Mouse (Mus musculus) G1E (cell line): ENCODE results near the gene Hmga1b. TPM values are rescaled to one million over a fixed set of nuclear protein-coding genes. Genes with fewer than 3 reads are reported as not detected.
"Not testable (repeated sequence)": the region's sequence is repeated elsewhere in the genome, so short reads cannot be mapped to it uniquely, and the experiment has no call there.

ENCODE experiments used
- ATAC-seq: 2 replicates; pipeline ENCODE4 v1.8.0; 2016; ENCODE audit warnings: mild to moderate bottlenecking; ENCODE audit not compliant: insufficient number of reproducible peaks, poor library complexity, low FRiP score, severe bottlenecking; ENCODE audit errors: extremely low read depth
- DNase-seq: peaks from one replicate; pipeline ENCODE4 v3.0.0; 2012; ENCODE audit warnings: low spot score
- H3K27me3 ChIP-seq: 2 replicates; pipeline ENCODE4 v1.6.1; 2012; ENCODE audit warnings: mild to moderate bottlenecking, low read length, inconsistent platforms; ENCODE audit not compliant: insufficient read depth
- H3K36me3 ChIP-seq: replicated peaks from 2 replicates; pipeline ENCODE3; 2012; ENCODE audit warnings: mild to moderate bottlenecking, inconsistent platforms
- H3K4me1 ChIP-seq: 2 replicates; pipeline ENCODE4 v1.6.1; 2012; ENCODE audit warnings: low read depth, low read length, inconsistent platforms, mixed read lengths; ENCODE audit not compliant: insufficient read depth
- H3K4me3 ChIP-seq: 2 replicates; pipeline ENCODE4 v1.5.1; 2012; ENCODE audit warnings: low read depth, mild to moderate bottlenecking, inconsistent platforms, low read length, moderate library complexity, mixed read lengths
- H3K9me3 ChIP-seq: replicated peaks from 2 replicates; pipeline ENCODE4 v1.6.1; 2012; ENCODE audit warnings: inconsistent platforms
- CTCF ChIP-seq: IDR thresholded peaks from 2 replicates; pipeline ENCODE4 v1.5.1; 2012; ENCODE audit warnings: low read depth, low read length, inconsistent platforms, mixed read lengths
- GATA1 ChIP-seq: IDR thresholded peaks from 2 replicates; pipeline ENCODE4 v1.6.1; 2012; ENCODE audit warnings: borderline replicate concordance, low read length, inconsistent platforms, mixed read lengths
- GATA2 ChIP-seq: IDR thresholded peaks from 2 replicates; pipeline ENCODE4 v1.6.1; 2012; ENCODE audit warnings: low read depth, low read length, inconsistent platforms, borderline replicate concordance
- POLR2AphosphoS5 ChIP-seq: IDR thresholded peaks from 2 replicates; pipeline ENCODE4 v1.6.1; 2012; ENCODE audit warnings: low read depth, low read length, inconsistent platforms; ENCODE audit not compliant: insufficient replicate concordance
- TAL1 ChIP-seq: conservative IDR thresholded peaks from 2 replicates; pipeline ENCODE4 v1.6.1; 2012; ENCODE audit warnings: low read depth, low read length, inconsistent platforms, mixed read lengths
- polyA plus RNA-seq: library from polyadenylated mRNA; stranded (reverse); fragments of >175 nt; gene quantifications from 2 replicates; pipeline ENCODE4 v1.2.3, GENCODE M21; 2012
- total RNA-seq, 2 experiments: library from RNA; stranded (forward) in 1 of 2; stranded (reverse) in 1 of 2; fragments of 200-1000 nt in 1 of 2; fragments of >200 nt in 1 of 2; fragmentation: Nextera tagmentation in 1 of 2; gene quantifications; 2 replicates each; pipeline ENCODE4 v1.2.3; 2014 to 2017

Hmga1b gene
- total RNA-seq (2014; fragmentation: Nextera tagmentation) (568 and 661 TPM in 2 replicates), total RNA-seq (2017) (112 and 114 TPM in 2 replicates), polyA plus RNA-seq (2,501 and 3,141 TPM in 2 replicates)

DNA sequence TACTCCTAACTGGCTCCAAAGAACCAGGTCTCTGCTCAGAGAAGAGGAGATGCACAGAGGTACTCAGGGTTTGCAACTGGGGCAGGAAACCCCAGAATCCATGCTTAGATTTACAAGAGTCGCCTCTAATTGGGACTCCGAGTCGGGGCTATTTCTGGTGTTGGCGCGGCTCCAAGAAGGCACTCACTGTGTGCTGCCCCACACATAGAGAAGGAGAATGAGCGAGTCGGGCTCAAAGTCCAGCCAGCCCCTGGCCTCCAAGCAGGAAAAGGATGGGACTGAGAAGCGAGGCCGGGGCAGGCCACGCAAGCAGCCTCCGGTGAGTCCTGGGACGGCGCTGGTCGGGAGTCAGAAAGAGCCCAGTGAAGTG lies at the start of gene Hmga1b:
TSS of gene Hmga1b (plus strand) at position 123 of the 370 bp plus-strand sequence.
- not testable (repeated sequence) for H3K4me3 ChIP-seq, H3K4me1 ChIP-seq, H3K36me3 ChIP-seq, ATAC-seq, DNase-seq
- H3K9me3 ChIP-seq: peaks cover 32% of the 10 kb centered on the region
- H3K27me3 ChIP-seq: peaks cover 27% of the 10 kb centered on the region

DNA sequence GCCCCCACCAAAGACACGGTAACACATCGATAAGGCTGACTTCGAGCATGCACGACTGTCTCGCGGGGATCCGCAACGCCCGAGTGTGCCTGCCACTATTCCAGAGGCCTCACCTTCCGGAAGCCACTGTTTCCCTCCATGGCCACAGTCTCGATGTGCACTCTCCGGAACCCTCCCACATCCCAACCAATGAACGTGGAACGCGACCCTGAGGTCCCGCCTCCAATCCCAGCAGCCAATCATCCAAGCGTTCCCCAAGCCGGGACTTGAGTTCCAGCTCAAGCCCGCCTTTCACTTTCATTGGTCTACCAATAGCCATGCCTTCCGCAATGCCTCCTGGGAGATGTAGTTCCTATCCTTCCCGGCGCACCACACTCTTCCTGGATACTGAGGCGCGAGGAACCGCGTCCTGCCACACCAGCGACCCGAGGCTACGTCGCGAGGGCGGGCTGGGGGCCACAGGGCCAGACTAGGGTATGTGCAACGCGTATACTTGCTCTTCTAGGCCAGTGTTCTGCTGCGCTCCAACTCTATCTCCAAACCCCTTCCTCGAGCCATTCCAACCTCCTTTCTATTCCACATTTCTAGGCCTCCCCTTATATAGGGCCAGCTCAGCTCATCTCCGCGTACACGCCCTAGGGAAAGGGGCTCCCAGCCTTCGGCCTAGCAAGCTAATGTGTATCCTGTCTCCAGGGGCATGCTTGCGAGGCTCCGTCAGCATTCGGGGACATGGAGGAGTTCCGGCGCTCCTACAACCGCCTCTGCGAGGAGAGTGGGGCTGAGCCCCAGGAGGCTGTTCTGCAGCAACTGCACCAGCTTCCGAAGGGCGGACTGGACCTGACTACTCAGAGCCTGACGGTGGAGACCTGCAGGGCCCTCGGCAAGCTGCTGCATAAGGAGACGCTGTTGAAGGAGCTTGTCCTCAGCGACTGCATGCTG lies 48.7 kb upstream of the Hmga1b start, which contains the start of the genes Cenpx and Lrrc45:
TSS of gene Cenpx (minus strand) at position 159 of the 939 bp plus-strand sequence.
TSS of gene Lrrc45 (plus strand) at position 346 of the 939 bp plus-strand sequence.
- Histone ChIP-seq H3K9me3 (no peaks in the 10 kb centered on the region), H3K4me1 (peaks cover 59% of the 10 kb centered on the region), H3K4me3 (peak within 1 kb of the TSS; percentile 81), H3K36me3 (peaks cover 83% of the 10 kb centered on the region), H3K27me3 (no peaks in the 10 kb centered on the region)
- DNase-seq (peak; percentile 100), ATAC-seq (peak; percentile 99)
- TF ChIP-seq TAL1 (no peak), GATA1 (no peak), POLR2AphosphoS5 (no peak), GATA2 (no peak), CTCF (no peak)

DNA sequence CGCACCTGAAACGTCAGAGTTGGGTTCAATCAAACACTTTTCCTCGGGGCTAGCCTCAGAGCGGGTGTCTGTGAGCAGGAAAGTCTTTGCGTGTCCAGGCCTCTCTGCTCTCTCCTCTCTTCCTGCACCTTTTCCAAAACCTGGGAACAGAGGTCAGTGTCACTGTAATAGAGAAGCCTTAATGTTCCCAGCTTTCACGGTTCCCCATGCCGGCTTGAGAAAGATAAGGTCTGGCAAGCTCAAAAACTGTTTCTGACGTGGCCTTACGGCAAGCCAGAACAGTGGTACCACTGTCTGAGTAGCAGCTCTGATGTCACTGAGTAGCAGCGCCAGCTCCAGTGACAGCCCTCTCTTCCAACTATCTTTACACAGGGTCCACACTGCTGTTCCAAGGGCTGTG lies 48.0 kb upstream of the Hmga1b start:
- Histone ChIP-seq H3K27me3 (no peaks in the 10 kb centered on the region), H3K4me3 (peak overlapping the region; percentile 81), H3K36me3 (peaks cover 83% of the 10 kb centered on the region), H3K9me3 (no peaks in the 10 kb centered on the region), H3K4me1 (peaks cover 58% of the 10 kb centered on the region)
- TF ChIP-seq GATA2: no peak
- TF ChIP-seq POLR2AphosphoS5: no peak
- TF ChIP-seq TAL1: no peak
- TF ChIP-seq CTCF: no peak
- no peak for TF ChIP-seq GATA1
- DNase-seq (no peak), ATAC-seq (no peak)

DNA sequence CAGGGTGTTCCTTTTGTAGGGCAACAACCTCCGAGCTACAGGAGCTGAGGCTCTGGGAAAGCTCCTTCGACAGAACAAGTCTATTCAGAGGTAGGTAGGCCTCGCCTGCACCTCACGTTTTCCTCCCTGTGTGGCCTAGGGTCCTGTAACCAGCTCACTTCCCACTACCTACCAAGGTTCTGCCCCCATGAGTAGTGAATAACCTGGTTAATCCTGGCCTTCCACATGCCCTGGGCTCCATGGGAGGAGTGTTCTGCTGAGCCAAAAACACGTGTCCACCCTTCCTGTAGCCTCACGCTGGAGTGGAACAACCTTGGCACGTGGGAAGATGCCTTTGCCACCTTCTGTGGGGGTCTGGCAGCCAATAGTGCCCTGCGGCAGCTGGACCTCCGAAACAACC lies 47.5 kb upstream of the Hmga1b start:
- DNase-seq: no peak
- Histone ChIP-seq H3K4me3 (no peak overlapping the region; the same call in 1 of the 2 replicates), H3K36me3 (peaks cover 83% of the 10 kb centered on the region), H3K4me1 (peaks cover 53% of the 10 kb centered on the region), H3K9me3 (no peaks in the 10 kb centered on the region), H3K27me3 (no peaks in the 10 kb centered on the region; the same call in 1 of the 2 replicates)
- TF ChIP-seq GATA2 (no peak), GATA1 (no peak), TAL1 (no peak), CTCF (no peak), POLR2AphosphoS5 (no peak)
- no peak for ATAC-seq

DNA sequence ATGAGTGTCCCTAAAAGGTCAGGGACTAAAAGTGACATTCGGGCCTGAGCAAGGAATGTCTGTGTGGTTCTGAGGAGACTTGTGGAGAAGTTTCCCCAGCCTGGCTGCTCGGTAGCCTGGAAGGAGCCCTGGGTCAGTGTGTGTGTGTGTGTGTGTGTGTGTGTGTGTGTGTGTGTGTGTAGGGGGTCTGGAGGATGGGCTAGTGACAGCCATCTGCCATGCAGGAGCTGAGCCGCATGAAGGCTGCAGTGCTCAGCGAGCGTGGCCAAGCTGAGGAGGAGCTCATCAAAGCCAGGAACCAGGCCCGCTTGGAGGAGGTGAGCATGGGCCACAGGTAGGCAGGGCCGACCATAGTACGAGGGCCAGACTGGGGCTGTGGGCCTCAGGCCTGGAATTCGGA lies 43.4 kb upstream of the Hmga1b start:
- Histone ChIP-seq H3K36me3 (peaks cover 77% of the 10 kb centered on the region), H3K27me3 (peaks cover 20% of the 10 kb centered on the region), H3K4me3 (no peak overlapping the region), H3K4me1 (peaks cover 37% of the 10 kb centered on the region), H3K9me3 (no peaks in the 10 kb centered on the region)
- DNase-seq: no peak
- TF ChIP-seq GATA1: no peak
- ATAC-seq: no peak

DNA sequence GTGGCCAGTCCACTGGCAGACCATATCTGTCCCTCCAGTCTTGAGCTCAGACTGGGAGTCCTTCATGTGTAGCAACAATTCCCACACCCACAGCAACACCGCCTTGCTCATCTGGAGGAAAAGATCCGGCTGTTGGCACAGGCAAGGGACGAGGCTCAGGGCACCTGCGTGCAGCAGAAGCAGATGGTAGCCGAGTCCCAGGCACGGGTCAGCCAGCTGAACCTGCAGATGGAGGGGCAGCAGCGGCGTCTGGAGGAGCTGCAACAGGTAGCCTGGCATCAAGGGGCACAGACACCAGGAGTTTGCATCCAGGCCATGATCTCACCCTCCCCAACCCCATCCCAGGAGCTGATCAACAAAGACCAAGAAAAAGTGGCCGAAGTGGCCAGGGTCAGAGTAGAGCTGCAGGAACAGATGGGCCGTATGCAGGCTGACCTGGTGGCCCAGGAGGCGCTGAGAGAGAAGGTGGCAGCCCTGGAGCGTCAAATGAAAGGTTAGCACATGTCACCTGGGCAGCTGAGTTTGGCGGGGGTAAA lies 42.7 kb upstream of the Hmga1b start:
- ATAC-seq (no peak), DNase-seq (no peak)
- H3K4me1 ChIP-seq: peaks cover 30% of the 10 kb centered on the region
- no peak for TF ChIP-seq GATA2
- TF ChIP-seq GATA1: no peak
- TF ChIP-seq TAL1: no peak
- TF ChIP-seq POLR2AphosphoS5: no peak
- TF ChIP-seq CTCF: no peak
- H3K9me3 ChIP-seq: no peaks in the 10 kb centered on the region
- H3K4me3 ChIP-seq: no peak overlapping the region
- H3K36me3 ChIP-seq: peaks cover 74% of the 10 kb centered on the region
- peaks cover 20% of the 10 kb centered on the region for H3K27me3 ChIP-seq
